In the genomic region with DNA sequence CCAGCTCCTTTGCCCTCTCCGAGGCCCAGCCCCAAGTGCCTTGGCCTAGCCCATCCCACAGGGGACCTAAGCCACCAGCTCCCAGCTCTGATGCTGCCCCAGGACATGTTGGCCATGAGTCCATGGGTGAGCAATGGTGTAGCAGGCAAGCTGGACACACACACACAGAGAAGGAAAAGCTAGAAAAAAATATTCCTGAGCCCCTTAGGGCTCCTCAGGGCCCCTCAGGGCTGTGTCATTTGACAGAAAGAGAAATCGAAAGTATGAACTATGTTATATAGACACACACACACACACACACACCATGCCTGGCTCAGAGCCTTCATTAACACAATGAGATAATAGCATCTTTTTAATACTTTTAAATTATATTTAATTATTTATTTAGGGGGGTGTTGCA, we compare ENCODE assay signal across 18 mouse cellular contexts. TPM values are rescaled to one million over a fixed set of nuclear protein-coding genes. Genes with fewer than 3 reads are reported as not detected.
A peak's percentile ranks its signal among the peaks of the same experiment; 100 is the strongest.
DNase-seq lines count a peak whose midpoint lies in the region; ATAC-seq and TF ChIP-seq lines count a peak whose summit lies in the region.
"Had no signal": no experiment of that assay in that cellular context is flagged by ENCODE, and none has a peak within 500 bp of the region (broad histone marks: within the 10 kb centered on the region; RNA-seq: fewer than 3 reads in every experiment).

No protein-coding gene starts in this region.

- TF ChIP-seq CTCF in spleen, adult 2 months (IDR thresholded peaks at IDR 0.05; ENCODE audit: extremely low read depth, insufficient read depth, insufficient read length, insufficient replicate concordance): no peak
- no peak for TF ChIP-seq CTCF in small intestine, adult 2 months (IDR thresholded peaks at IDR 0.05; ENCODE audit: extremely low read depth, insufficient read length, insufficient replicate concordance, low read depth, low read length)

- H3K36me3 ChIP-seq in erythroblast, embryonic 14.5 days (ENCODE audit: control insufficient read depth): peaks cover 100% of the 10 kb centered on the region
- peaks cover 9% of the 10 kb centered on the region for H3K36me3 ChIP-seq in spleen, adult 2 months (ENCODE audit: control insufficient read depth, insufficient read depth, low read length)
- no peaks in the 10 kb centered on the region for H3K36me3 ChIP-seq in limb, embryonic 13.5 days
- peaks cover 19% of the 10 kb centered on the region for H3K36me3 ChIP-seq in small intestine, adult 2 months (ENCODE audit: control insufficient read depth, insufficient read depth, low read length)
- H3K36me3 ChIP-seq: forebrain, embryonic 15.5 days had no signal

- no peaks in the 10 kb centered on the region for H3K9me3 ChIP-seq in erythroblast, embryonic 14.5 days (ENCODE audit: control insufficient read depth, low read length)
- H3K9me3 ChIP-seq in limb, embryonic 13.5 days: no peaks in the 10 kb centered on the region
- H3K9me3 ChIP-seq: forebrain, embryonic 15.5 days; G1E had no signal

- 39% methylated on average over 2 of the region's 2 CpGs for WGBS in spleen, adult 2 months
- 41% methylated on average over 2 of the region's 2 CpGs for WGBS in limb, embryonic 13.5 days
- WGBS in small intestine, adult 2 months: 69% methylated on average over 2 of the region's 2 CpGs

- TF ChIP-seq POLR2A in spleen, adult 2 months (IDR thresholded peaks at IDR 0.05; ENCODE audit: low read depth, low read length): no peak
- no peak for TF ChIP-seq POLR2A in small intestine, adult 2 months (IDR thresholded peaks at IDR 0.05; ENCODE audit: low read depth, low read length)

- no peak for ATAC-seq in erythroblast, adult 5-6 weeks (replicated peaks; ENCODE audit: low FRiP score, poor library complexity, severe bottlenecking)
- ATAC-seq in limb, embryonic 13.5 days (ENCODE audit: low FRiP score, low read depth): no peak
- ATAC-seq in cerebellum, adult (ENCODE audit: insufficient number of reproducible peaks, low FRiP score, low TSS enrichment): no peak
- ATAC-seq: forebrain, embryonic 15.5 days had no signal

- H3K27ac ChIP-seq in spleen, adult 2 months (ENCODE audit: insufficient read depth, low read length): peak overlapping the region; percentile 63
- H3K27ac ChIP-seq in limb, embryonic 13.5 days: no peak overlapping the region; the same call in 1 of the 2 replicates
- peak overlapping the region; percentile 19; the same call in 1 of the 2 replicates for H3K27ac ChIP-seq in small intestine, adult 2 months (ENCODE audit: insufficient read depth, low read depth, low read length)
- H3K27ac ChIP-seq: forebrain, embryonic 15.5 days had no signal

- DNase-seq in spleen, adult 2 months (ENCODE audit: low read depth in 1 of 2, low spot score in 2 of 2): no peak
- DNase-seq in spleen, postnatal 14 days (ENCODE audit: low spot score in 2 of 2): no peak
- no peak for DNase-seq in gastrocnemius, postnatal 25 days
- DNase-seq: cerebellum, adult 9-10 months; gastrocnemius, postnatal 10 days; heart, postnatal 10 days; lung, postnatal 10 days had no signal

- H3K4me2 ChIP-seq in limb, embryonic 13.5 days (replicated peaks): peak overlapping the region; percentile 23; the same call in 1 of the 2 replicates
- H3K4me2 ChIP-seq: forebrain, embryonic 15.5 days; midbrain, embryonic 11.5 days had no signal

- H3K4me1 ChIP-seq in erythroblast, embryonic 14.5 days (ENCODE audit: control insufficient read depth): peaks cover 99% of the 10 kb centered on the region
- peaks cover 22% of the 10 kb centered on the region for H3K4me1 ChIP-seq in spleen, adult 2 months (ENCODE audit: control insufficient read depth, insufficient read depth, insufficient read length)
- H3K4me1 ChIP-seq in limb, embryonic 13.5 days: peaks cover 43% of the 10 kb centered on the region
- H3K4me1 ChIP-seq in small intestine, adult 2 months (ENCODE audit: control insufficient read depth, insufficient read depth, insufficient read length, low read length): peaks cover 13% of the 10 kb centered on the region

- peaks cover 5% of the 10 kb centered on the region; the same call in 1 of the 2 replicates for H3K27me3 ChIP-seq in erythroblast, embryonic 14.5 days (ENCODE audit: control insufficient read depth)
- H3K27me3 ChIP-seq in spleen, adult 2 months (ENCODE audit: control insufficient read depth, insufficient read depth, low read length): no peaks in the 10 kb centered on the region
- H3K27me3 ChIP-seq in limb, embryonic 13.5 days: peaks cover 16% of the 10 kb centered on the region; the same call in 1 of the 2 replicates
- H3K27me3 ChIP-seq in small intestine, adult 2 months (ENCODE audit: control insufficient read depth, insufficient read depth, low read length): no peaks in the 10 kb centered on the region

- H3K9ac ChIP-seq in limb, embryonic 13.5 days: 0 out of 2 replicates have a peak overlapping the region, but pooled peaks have one; percentile 2
- H3K9ac ChIP-seq: forebrain, embryonic 15.5 days had no signal

- H3K4me3 ChIP-seq in erythroblast, embryonic 14.5 days (replicated peaks): peak overlapping the region; percentile 5
- no peak overlapping the region for H3K4me3 ChIP-seq in spleen, adult 2 months (ENCODE audit: extremely low read depth, insufficient read depth, insufficient read length)
- no peak overlapping the region for H3K4me3 ChIP-seq in limb, embryonic 13.5 days
- H3K4me3 ChIP-seq in small intestine, adult 2 months (ENCODE audit: low read depth, low read length): no peak overlapping the region
- H3K4me3 ChIP-seq: forebrain, embryonic 15.5 days had no signal

RNA-seq across cellular contexts. Expression of a gene that starts 10.3 kb away (rescaled TPM):
- 56.1 and 61.3 TPM in 2 replicates for polyA plus RNA-seq in erythroblast, embryonic 14.5 days (2012)
- 102 and 125 TPM in 2 replicates for total RNA-seq in erythroblast, adult 5-6 weeks (2015; ENCODE audit: low replicate concordance)
- total RNA-seq in erythroblast, adult 5-6 weeks (2017; ENCODE audit: low replicate concordance): 244 and 272 TPM in 2 replicates
- polyA plus RNA-seq in spleen, adult 2 months (2012; rRNA removed): 102 and 133 TPM in 2 replicates
- polyA plus RNA-seq in limb, embryonic 13.5 days (2015; fragmentation: Nextera tagmentation; extraction: Ambion mirVana): 1.4 and 2.4 TPM in 2 replicates
- polyA plus RNA-seq in small intestine, adult 2 months (2012; rRNA removed): 61.9 and 95.5 TPM in 2 replicates
- total RNA-seq in gastrocnemius, postnatal 25 days (2021): under 1 TPM; 0.13 to 0.70 TPM

RNA-seq across cellular contexts. Expression of a gene that starts 19.0 kb away (rescaled TPM):
- polyA plus RNA-seq in erythroblast, embryonic 14.5 days (2012): 16.4 and 18.4 TPM in 2 replicates
- 9.6 and 11.1 TPM in 2 replicates for total RNA-seq in erythroblast, adult 5-6 weeks (2015; ENCODE audit: low replicate concordance)
- total RNA-seq in erythroblast, adult 5-6 weeks (2017; ENCODE audit: low replicate concordance): 13.3 and 16.0 TPM in 2 replicates
- 55.7 and 83.3 TPM in 2 replicates for polyA plus RNA-seq in spleen, adult 2 months (2012; rRNA removed)
- polyA plus RNA-seq in limb, embryonic 13.5 days (2015; fragmentation: Nextera tagmentation; extraction: Ambion mirVana): 24.5 and 25.1 TPM in 2 replicates
- 29.9 and 54.2 TPM in 2 replicates for polyA plus RNA-seq in small intestine, adult 2 months (2012; rRNA removed)
- 10 to 100 TPM in 1 of 2 experiments, 1 to 10 TPM in 1; 8.2 to 11.0 TPM for total RNA-seq in gastrocnemius, postnatal 25 days (2021)

RNA-seq across cellular contexts. Expression of a gene that starts 31.4 kb away (rescaled TPM):
- 0.02 TPM in 1 of 2 replicates, not detected in the other for polyA plus RNA-seq in erythroblast, embryonic 14.5 days (2012)
- total RNA-seq in erythroblast, adult 5-6 weeks (2015; ENCODE audit: low replicate concordance): not detected in 2 replicates
- not detected in 2 replicates for total RNA-seq in erythroblast, adult 5-6 weeks (2017; ENCODE audit: low replicate concordance)
- polyA plus RNA-seq in spleen, adult 2 months (2012; rRNA removed): not detected in 2 replicates
- not detected in 2 replicates for polyA plus RNA-seq in limb, embryonic 13.5 days (2015; fragmentation: Nextera tagmentation; extraction: Ambion mirVana)
- polyA plus RNA-seq in small intestine, adult 2 months (2012; rRNA removed): 0.06 TPM in 1 of 2 replicates, not detected in the other
- not detected for total RNA-seq in gastrocnemius, postnatal 25 days (2021)
- total RNA-seq: adrenal gland, postnatal 4 days; G1E; gastrocnemius, postnatal 10 days; heart, postnatal 10 days had no signal
- polyA plus RNA-seq: forebrain, embryonic 15.5 days; G1E; intestine, embryonic 14.5 days; midbrain, embryonic 11.5 days; neural tube, embryonic 11.5 days had no signal

RNA-seq across cellular contexts. Expression of a gene that starts 46.6 kb away (rescaled TPM):
- not detected in 2 replicates for polyA plus RNA-seq in erythroblast, embryonic 14.5 days (2012)
- not detected in 2 replicates for total RNA-seq in erythroblast, adult 5-6 weeks (2015; ENCODE audit: low replicate concordance)
- total RNA-seq in erythroblast, adult 5-6 weeks (2017; ENCODE audit: low replicate concordance): not detected in 2 replicates
- 0.18 and 0.26 TPM in 2 replicates for polyA plus RNA-seq in spleen, adult 2 months (2012; rRNA removed)
- not detected in 2 replicates for polyA plus RNA-seq in limb, embryonic 13.5 days (2015; fragmentation: Nextera tagmentation; extraction: Ambion mirVana)
- 0.15 TPM in 1 of 2 replicates, not detected in the other for polyA plus RNA-seq in small intestine, adult 2 months (2012; rRNA removed)
- not detected for total RNA-seq in gastrocnemius, postnatal 25 days (2021)
- total RNA-seq: G1E; gastrocnemius, postnatal 10 days had no signal
- polyA plus RNA-seq: forebrain, embryonic 15.5 days; G1E; intestine, embryonic 14.5 days; midbrain, embryonic 11.5 days; neural tube, embryonic 11.5 days had no signal

Comparison
In these comparisons a context has a peak if more than half of its experiments do, and no peak if none do; other contexts are left out.
1. RNA of a gene that starts 10.3 kb away (polyA plus RNA-seq): 102 to 133 TPM in spleen, adult 2 months, 61.9 to 95.5 TPM in small intestine, adult 2 months and 56.1 to 61.3 TPM in erythroblast, embryonic 14.5 days; 1.4 to 2.4 TPM in limb, embryonic 13.5 days; every median in the first group is over 10 times any median in the second.